Mouse (Mus musculus) hematopoietic stem cell, adult 5-6 weeks (primary cell): ENCODE measurements at regions not wholly inside any gene's neighbourhood (a gene's known extent, or its start where the extent isn't known, plus 50 kb on each side); places are given as distances from the start of the nearest gene placed in this dataset.
A peak's percentile ranks its signal among the peaks of the same experiment; 100 is the strongest.

Experiments
- ATAC-seq, 2 experiments: fragments of 125-278 bp in 1 of 2; replicated peaks in 1 of 2; 2 replicates each; pipeline ENCODE4 v1.8.0; 2016 to 2017; ENCODE audit warnings: inconsistent platforms in 2 of 2, mild to moderate bottlenecking in 2 of 2, moderate number of reproducible peaks in 2 of 2, low read depth in 1 of 2, moderate TSS enrichment in 1 of 2; ENCODE audit not compliant: low FRiP score in 2 of 2, poor library complexity in 2 of 2, severe bottlenecking in 2 of 2, insufficient read depth in 1 of 2, low TSS enrichment in 1 of 2

DNA sequence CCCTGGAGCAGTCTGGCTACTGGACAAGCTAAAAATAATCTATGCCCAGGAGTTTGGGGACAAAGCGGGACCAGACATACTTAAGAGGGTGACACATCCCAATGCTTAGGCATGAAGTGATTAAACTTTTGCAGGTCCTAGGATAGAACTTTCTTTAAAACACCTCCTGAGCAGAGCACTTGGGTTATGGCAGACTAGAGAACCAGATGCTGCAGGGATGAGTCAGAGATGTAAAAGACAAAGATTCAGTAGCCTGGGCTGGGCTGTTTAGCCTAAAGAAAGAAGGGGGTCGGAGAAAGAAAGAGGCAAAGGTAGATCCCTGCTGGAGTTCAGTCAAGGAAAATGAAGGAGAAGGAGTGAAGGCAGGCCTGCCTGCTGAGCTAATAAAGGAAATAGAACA is 249.0 kb downstream of the Pax3 start:
- ATAC-seq: no peak

- no peak for ATAC-seq
Observed at GRCm38 (mm10) chr1:77944327-77944645, 252.6 kb downstream of the Pax3 start.

DNA sequence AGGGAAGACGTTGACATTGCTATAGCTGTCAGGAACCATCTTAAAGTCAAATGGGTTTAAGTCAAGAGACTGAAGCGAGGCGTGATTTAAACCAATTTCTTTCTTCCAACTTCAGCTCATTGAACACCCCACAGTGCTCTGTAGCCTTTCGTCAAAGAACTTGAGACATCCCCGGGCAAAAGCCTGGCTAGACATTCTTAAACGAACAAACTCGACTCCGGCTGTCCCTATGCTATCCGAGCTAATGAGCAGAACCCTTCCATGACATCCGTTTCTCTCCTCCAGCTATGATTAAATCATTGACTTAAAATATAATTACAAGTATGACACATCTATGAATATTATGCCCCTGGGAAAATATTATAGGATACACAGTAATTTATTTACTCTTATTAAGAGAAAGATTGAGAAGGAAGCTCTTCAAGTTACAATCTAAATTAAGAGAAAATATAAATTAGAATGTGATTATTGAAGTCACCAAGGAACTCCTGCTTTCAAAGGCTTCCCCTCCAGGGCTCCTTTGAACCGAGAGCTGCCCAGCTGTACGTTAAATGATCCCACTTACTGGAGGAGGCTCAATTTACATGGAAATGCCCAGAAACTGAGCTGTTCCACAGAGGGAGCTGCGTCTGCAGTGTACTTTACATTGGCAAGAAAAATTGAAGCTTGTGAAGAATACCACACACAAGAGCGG is 253.2 kb downstream of the Pax3 start:
- ATAC-seq: no peak

GRCm38 (mm10) chr1:77943101-77943500 is 253.8 kb downstream of the Pax3 start:
- no peak for ATAC-seq

DNA sequence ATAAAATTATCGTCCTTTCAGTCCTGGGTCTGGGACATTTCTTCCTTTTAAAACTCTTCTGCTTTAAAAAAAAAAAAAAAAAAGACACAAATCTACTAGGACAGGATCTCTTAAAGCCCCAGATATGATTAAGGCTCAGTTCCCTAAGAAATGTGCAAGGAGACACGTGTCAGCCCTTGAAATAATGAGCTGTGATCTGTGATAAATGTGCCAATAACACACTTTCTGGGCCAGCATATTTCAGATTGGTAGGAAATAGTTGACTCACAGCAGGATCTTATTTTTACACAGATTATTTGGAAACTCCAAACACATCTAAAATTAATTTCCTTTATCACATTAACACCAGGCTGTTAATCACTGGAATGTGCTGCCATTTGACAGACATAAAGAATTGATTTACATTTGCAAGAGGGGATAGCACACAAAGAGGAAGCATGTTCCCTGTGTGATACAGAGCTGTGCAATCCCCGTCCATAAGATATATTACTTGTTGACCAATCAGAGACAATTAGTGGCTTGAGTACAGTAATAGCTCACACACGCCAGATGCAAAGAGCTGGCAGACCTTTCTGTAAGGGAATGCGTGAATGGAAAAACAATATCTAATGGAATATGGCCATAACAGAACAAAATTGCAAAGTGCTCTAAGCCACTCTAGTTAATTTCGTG is 263.7 kb downstream of the Pax3 start:
- ATAC-seq: peak; percentile 32 to 45; a peak in 3 of 4 replicates

GRCm38 (mm10) chr1:77932226-77932625 is 264.7 kb downstream of the Pax3 start:
- no peak for ATAC-seq

GRCm38 (mm10) chr1:77930661-77931060 is 266.3 kb downstream of the Pax3 start:
- no peak for ATAC-seq

DNA sequence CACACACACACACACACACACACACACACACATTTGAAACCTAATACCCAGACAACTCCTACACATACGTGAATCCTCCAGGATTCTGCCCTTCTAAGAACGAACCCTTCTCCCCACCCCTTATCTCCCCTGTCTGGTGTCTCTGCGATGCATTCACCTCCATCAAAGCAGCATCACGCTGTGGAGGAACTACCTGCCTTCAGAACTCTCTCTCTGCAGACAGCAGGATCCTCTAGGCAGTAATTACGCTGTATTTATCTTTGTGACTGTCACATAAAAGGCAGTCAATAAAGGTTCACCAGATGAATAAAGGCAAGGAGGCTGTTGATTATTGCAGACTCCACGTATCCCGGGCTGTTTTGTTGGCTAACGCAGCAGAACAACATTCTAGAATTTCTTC is 267.4 kb downstream of the Pax3 start:
- ATAC-seq: no peak

DNA sequence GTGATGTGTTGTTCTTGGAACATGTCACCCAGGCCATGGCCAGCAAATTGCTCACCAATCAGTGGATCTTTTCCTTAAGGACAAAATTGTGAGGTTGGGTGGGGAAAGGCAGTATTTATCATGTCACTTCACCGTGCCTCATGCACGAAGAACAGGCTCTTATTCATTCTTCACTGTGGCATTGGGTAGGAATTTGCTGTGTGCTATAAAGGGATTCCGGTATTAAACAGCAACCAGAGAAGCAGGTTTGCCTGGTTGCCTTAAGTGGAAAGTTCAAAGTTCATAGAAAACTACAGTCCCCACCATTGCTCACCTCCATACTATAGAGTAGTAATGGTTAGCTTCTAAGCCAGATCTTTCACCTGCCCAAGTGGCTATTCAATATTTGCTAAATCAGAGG is 270.8 kb downstream of the Pax3 start:
- no peak for ATAC-seq

GRCm38 (mm10) chr1:77896226-77896625 is 300.7 kb downstream of the Pax3 start:
- ATAC-seq: no peak

- ATAC-seq: no peak
Observed at GRCm38 (mm10) chr1:77879026-77879425, 317.9 kb downstream of the Pax3 start.

DNA sequence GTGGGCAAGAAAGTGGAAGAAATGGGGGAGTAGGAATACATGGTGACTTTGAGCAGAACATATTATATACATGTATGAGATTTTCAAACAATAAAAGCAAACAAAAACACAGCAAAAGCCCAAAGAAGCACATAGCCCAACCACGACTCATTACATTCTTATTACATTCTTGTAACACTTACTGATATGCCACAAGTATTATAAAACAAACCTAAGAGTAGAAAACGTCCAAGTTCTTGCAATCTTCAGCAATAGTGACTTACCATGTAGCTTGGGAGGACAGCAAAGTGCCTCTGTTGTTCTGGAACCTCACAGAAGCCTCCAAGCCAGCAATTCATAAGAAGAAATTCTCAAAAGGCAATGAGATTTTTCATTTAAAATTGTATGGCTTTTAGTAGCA is 326.8 kb downstream of the Pax3 start:
- ATAC-seq: no peak

- ATAC-seq: no peak
Observed at GRCm38 (mm10) chr1:77869174-77869573, 327.8 kb downstream of the Pax3 start.

GRCm38 (mm10) chr1:77859931-77860330 is 337.0 kb downstream of the Pax3 start:
- ATAC-seq: no peak

DNA sequence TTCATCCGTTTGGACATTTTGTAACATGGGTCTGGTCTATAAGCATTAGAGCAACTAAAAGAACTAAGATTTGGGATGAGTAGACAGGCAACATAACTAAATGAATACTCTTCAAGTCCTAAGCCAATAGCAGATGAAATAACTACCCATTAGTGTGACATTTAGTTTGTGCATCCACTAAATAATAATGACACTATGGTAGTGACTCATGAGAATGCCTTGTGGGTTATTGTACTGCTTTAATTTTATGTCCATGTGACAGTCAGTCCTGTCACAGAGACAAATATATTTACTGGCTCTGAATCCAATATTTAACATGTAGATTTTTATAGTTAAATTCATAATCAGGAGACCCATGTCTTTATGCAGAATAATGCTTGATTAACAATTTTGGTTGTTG is 339.5 kb upstream of the Epha4 start:
- ATAC-seq: no peak

GRCm38 (mm10) chr1:77847766-77848615 is 333.1 kb upstream of the Epha4 start:
- peak in 1 of 2 experiments; percentile 22; a peak in 1 of 4 replicates for ATAC-seq

GRCm38 (mm10) chr1:77846039-77846727 is 331.3 kb upstream of the Epha4 start:
- no peak for ATAC-seq

DNA sequence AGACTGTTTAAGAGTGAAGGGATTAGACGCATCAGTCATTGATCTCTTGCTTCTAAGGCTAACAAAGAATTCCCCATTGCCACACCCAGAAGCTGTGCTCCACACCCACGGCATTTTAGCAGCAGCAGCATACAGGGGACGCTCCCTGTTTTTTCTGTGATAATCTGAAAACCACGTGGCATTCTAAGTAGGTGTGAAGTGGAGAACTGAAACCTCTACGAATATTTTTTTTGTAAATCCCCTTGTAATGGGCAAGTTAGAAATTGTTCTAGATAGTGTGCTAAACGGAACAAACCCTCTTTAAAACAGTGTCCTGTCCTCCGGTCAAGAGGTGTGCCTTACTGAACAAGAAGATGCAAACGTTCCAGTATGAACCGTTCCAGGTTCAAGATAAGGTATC is 325.8 kb upstream of the Epha4 start:
- no peak for ATAC-seq
